Mouse (Mus musculus) lung, postnatal 0 days (tissue): Measurements from ENCODE around the gene Bcorl1. TPM values are rescaled to one million over a fixed set of nuclear protein-coding genes. Genes with fewer than 3 reads are reported as not detected.

Source experiments
- ATAC-seq: fragments of 200-750 bp; cut with Nextera tagmentation; 2 replicates; pipeline ENCODE4 v1.8.0; 2017; ENCODE audit warnings: moderate library complexity
- DNase-seq: peaks from one replicate; pipeline ENCODE4 v3.0.0-alpha.2; 2016; ENCODE audit warnings: low spot score
- H3K27ac ChIP-seq: fragments of 300-500 bp; sonication (generic); 2 replicates; pipeline ENCODE4 v1.5.1; 2014; ENCODE audit warnings: antibody characterized with exemption, mild to moderate bottlenecking, low read length, mixed read lengths
- H3K27me3 ChIP-seq: fragments of 300-500 bp; sonication (generic); replicated peaks from 2 replicates; pipeline ENCODE4 v1.6.1; 2014; ENCODE audit warnings: low read length, mixed read lengths; ENCODE audit not compliant: insufficient read depth
- H3K36me3 ChIP-seq: fragments of 300-500 bp; sonication (generic); 2 replicates; pipeline ENCODE4 v1.6.1; 2014; ENCODE audit warnings: low read length, mixed read lengths; ENCODE audit not compliant: insufficient read depth
- H3K4me1 ChIP-seq: fragments of 300-500 bp; sonication (generic); 2 replicates; pipeline ENCODE4 v1.6.1; 2014; ENCODE audit warnings: antibody characterized with exemption, low read depth, low read length, mixed read lengths; ENCODE audit not compliant: insufficient read depth
- H3K4me2 ChIP-seq: fragments of 300-500 bp; sonication (generic); replicated peaks from 2 replicates; pipeline ENCODE4 v1.6.1; 2014; ENCODE audit warnings: low read depth, mild to moderate bottlenecking, low read length, moderate library complexity, mixed read lengths
- H3K4me3 ChIP-seq: fragments of 300-500 bp; sonication (generic); 2 replicates; pipeline ENCODE4 v1.5.1; 2014; ENCODE audit warnings: low read depth, low read length
- H3K9ac ChIP-seq: fragments of 300-500 bp; sonication (generic); replicated peaks from 2 replicates; pipeline ENCODE4 v1.6.1; 2014; ENCODE audit warnings: low read depth, mild to moderate bottlenecking
- H3K9me3 ChIP-seq: fragments of 300-500 bp; sonication (generic); 2 replicates; pipeline ENCODE4 v1.6.1; 2016; ENCODE audit warnings: low read length, mixed read lengths
- CTCF ChIP-seq: IDR thresholded peaks from 2 replicates; pipeline ENCODE4 v1.5.1; 2016; ENCODE audit warnings: antibody characterized with exemption, mild to moderate bottlenecking
- EP300 ChIP-seq: IDR thresholded peaks from 2 replicates; pipeline ENCODE4 v1.6.1; 2016; ENCODE audit warnings: antibody characterized with exemption, mild to moderate bottlenecking, control low read depth
- WGBS: fragments of 180-500 bp; shearing (Covaris S2); extraction: QIAGEN DNeasy Blood & Tissue Kit; methylation state at CpG from one replicate; pipeline ENCODE4 v1.1.7; 2014; 5-methylcytosine and 5-hydroxymethylcytosine counted together
- polyA plus RNA-seq: library from polyadenylated mRNA; unstranded; fragments of >200 nt; fragmentation: Nextera tagmentation; extraction: Ambion mirVana; gene quantifications from 2 replicates; pipeline ENCODE4 v1.2.1, GENCODE M21; 2015

The Bcorl1 gene
- polyA plus RNA-seq, 1 experiment from 2014 or later, result 3.1 TPM

DNA sequence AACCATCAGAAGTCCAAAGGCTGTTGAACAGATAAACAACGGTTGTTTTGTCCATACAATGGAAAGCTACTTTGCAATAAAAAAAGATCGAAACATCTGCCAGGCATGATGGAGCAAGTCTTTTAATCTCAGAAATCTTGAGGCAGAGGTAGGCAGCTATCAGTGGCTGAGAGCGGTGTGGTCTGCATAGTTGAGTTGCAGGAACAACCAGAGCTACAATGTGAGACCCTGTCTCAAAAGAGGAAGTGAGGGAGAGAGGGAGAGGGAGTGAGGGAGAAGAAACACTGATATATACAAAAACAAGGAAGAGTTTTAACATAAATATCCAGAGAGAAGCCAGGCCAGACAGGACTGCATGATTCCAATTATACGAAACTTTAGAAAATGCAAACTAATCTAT is 103.5 kb downstream of the Bcorl1 start:
- H3K36me3 ChIP-seq, result no peaks in the 10 kb centered on the region
- WGBS, result 80% methylated on average over 4 of the region's 4 CpGs
- no peak overlapping the region for H3K4me2 ChIP-seq
- TF ChIP-seq EP300, result no peak
- TF ChIP-seq CTCF, result no peak
- H3K9me3 ChIP-seq, result no peaks in the 10 kb centered on the region
- no peak overlapping the region for H3K4me3 ChIP-seq
- ATAC-seq (no peak), DNase-seq (no peak)
- no peak overlapping the region for H3K9ac ChIP-seq
- no peak overlapping the region for H3K27ac ChIP-seq
- no peaks in the 10 kb centered on the region for H3K27me3 ChIP-seq
- H3K4me1 ChIP-seq, result no peaks in the 10 kb centered on the region

GRCm38 (mm10) chrX:48449646-48450045 is 108.5 kb downstream of the Bcorl1 start:
- Histone ChIP-seq H3K9ac (no peak overlapping the region), H3K4me3 (no peak overlapping the region), H3K27ac (no peak overlapping the region), H3K4me1 (no peaks in the 10 kb centered on the region), H3K36me3 (no peaks in the 10 kb centered on the region), H3K9me3 (no peaks in the 10 kb centered on the region), H3K27me3 (no peaks in the 10 kb centered on the region), H3K4me2 (no peak overlapping the region)
- ATAC-seq (no peak), DNase-seq (no peak)
- TF ChIP-seq EP300 (no peak), CTCF (no peak)
- WGBS, result 41% methylated on average over 10 of the region's 10 CpGs

DNA sequence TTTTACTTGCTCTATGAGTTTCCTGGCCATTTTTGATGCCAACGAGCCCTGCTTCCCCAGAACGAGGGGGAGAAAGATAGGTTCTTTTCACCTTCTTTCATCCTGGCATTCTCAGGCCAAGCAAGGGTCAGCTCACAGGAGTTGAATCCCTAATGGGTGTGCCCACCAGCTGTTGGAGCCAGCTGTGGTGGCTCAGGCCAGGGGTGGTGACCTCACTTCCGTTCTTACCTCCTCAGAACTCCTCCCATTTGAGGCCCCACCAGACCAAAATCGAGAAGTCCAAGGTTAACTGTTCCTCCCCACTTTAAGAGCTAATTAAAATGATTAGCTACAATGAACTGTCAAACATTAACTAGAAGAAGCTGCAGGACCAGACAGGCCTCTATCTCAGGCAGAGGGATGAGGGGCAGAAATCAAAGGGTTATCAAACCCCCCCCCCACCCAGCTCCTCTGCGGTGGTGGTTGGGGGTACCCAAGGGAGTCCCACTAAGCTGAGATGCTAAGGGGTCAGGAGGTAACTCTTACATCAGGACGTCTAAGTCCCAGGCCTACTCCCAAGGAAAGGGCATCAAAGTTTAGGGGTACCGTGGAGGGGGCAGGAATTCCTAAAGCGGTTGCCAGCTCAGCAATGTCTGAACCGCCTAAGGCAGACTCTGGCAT is 111.2 kb downstream of the Bcorl1 start:
- Histone ChIP-seq H3K4me3 (peak overlapping the region; percentile 53), H3K9ac (0 out of 2 replicates have a peak overlapping the region, but pooled peaks have one; percentile 36), H3K4me1 (no peaks in the 10 kb centered on the region), H3K27me3 (no peaks in the 10 kb centered on the region), H3K4me2 (peak overlapping the region; percentile 57), H3K27ac (no peak overlapping the region), H3K36me3 (no peaks in the 10 kb centered on the region), H3K9me3 (no peaks in the 10 kb centered on the region)
- peak; percentile 39 for DNase-seq
- no peak for ATAC-seq
- no peak; the same call in 1 of the 2 replicates for TF ChIP-seq EP300
- no peak for TF ChIP-seq CTCF
- 28% methylated on average over 9 of the region's 9 CpGs for WGBS

DNA sequence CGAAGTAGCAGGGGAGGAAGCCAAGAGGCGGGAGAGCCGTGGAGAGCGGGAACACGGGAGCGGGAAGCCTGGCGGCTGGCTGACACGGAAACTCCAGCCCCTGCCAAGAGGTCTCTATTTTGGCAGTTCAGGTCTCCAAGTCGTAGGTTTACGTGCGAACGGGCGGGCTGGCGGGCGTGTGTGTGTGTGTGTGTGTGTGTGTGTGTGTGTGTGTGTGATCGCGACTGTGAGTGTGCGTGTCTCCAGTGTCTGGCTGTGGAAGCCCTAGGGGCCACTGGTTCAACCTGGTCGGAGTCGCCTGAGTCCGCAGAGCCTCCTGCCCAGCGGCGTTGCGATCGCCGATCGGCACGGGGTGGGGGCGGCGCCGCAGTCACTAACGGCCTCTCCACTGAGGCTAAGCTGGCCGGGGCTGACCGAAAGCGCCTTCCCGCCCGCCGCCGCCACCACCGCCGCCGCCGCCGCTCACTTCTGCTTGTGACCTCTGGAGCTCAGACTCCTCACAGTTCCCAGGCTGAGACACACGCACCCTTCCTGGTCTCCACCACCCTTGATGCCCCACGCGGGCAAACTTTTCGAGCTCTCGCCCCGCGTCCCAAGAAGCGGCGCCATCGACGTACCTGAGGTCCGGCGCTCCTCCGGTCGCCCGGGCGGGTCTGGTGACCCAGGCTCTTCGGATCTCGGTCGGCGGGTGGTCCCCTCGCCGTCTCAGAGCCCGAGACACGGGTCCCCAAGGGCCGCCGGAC is 111.9 kb downstream of the Bcorl1 start:
- Histone ChIP-seq H3K4me3 (peak overlapping the region; percentile 53), H3K27ac (peak overlapping the region; percentile 77), H3K4me1 (no peaks in the 10 kb centered on the region), H3K27me3 (no peaks in the 10 kb centered on the region), H3K9ac (0 out of 2 replicates have a peak overlapping the region, but pooled peaks have one; percentile 36), H3K4me2 (peak overlapping the region; percentile 57), H3K9me3 (no peaks in the 10 kb centered on the region), H3K36me3 (no peaks in the 10 kb centered on the region)
- TF ChIP-seq CTCF (no peak), EP300 (no peak)
- WGBS, result 8% methylated on average over 28 of the region's 71 CpGs
- no peak for DNase-seq
- peak; percentile 25 for ATAC-seq

- ATAC-seq (peak; percentile 93), DNase-seq (peak; percentile 85)
- Histone ChIP-seq H3K4me2 (peak overlapping the region; percentile 57), H3K36me3 (no peaks in the 10 kb centered on the region), H3K27me3 (no peaks in the 10 kb centered on the region), H3K4me3 (peak overlapping the region; percentile 53), H3K9me3 (no peaks in the 10 kb centered on the region), H3K9ac (peak overlapping the region; percentile 39; the same call in 1 of the 2 replicates), H3K4me1 (no peaks in the 10 kb centered on the region), H3K27ac (peak overlapping the region; percentile 77)
- TF ChIP-seq CTCF (peak; percentile 25), EP300 (no peak)
- 13% methylated on average over 27 of the region's 91 CpGs for WGBS
Measured at GRCm38 (mm10) chrX:48453736-48454494, 112.8 kb downstream of the Bcorl1 start.

DNA sequence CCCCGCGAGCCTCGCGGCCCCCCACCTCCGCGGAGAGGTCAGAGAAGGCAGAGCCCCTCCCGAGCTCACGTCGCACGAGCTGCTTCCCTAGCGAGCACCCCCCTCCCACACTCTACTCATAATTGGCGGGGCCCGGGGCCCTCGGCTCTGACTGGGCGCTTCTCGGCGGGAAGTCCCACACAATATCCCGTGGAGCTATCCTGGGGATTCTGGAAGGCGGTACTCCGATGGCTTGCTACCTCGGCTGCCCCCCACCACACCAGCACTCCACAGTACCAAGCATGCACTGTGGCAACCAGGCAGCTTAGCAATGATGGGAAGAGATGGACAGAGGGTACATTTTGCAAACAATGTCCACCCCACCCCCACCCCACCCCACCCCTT is 113.3 kb downstream of the Bcorl1 start:
- no peaks in the 10 kb centered on the region for H3K9me3 ChIP-seq
- H3K4me3 ChIP-seq, result peak overlapping the region; percentile 53
- no peaks in the 10 kb centered on the region for H3K27me3 ChIP-seq
- 15% methylated on average over 6 of the region's 21 CpGs for WGBS
- H3K4me1 ChIP-seq, result no peaks in the 10 kb centered on the region
- peak overlapping the region; percentile 77; the same call in 1 of the 2 replicates for H3K27ac ChIP-seq
- peak; percentile 28 for DNase-seq
- H3K4me2 ChIP-seq, result peak overlapping the region; percentile 57
- peak; percentile 43; the same call in 1 of the 2 replicates for ATAC-seq
- TF ChIP-seq CTCF (no peak), EP300 (no peak)
- H3K9ac ChIP-seq, result no peak overlapping the region
- H3K36me3 ChIP-seq, result no peaks in the 10 kb centered on the region
